Mouse (Mus musculus): ENCODE measurements around the gene Spag7.

GRCm38 (mm10) chr11:70699051-70699450 lies 29.8 kb upstream of the Spag7 start:
- TF ChIP-seq POLR2A (IDR thresholded peaks at IDR 0.05; ENCODE audit: low read depth, low read length) (no peak), CTCF (IDR thresholded peaks at IDR 0.05; ENCODE audit: extremely low read depth, insufficient read length, insufficient replicate concordance, low read depth, low read length) (no peak)
